Mouse (Mus musculus): ENCODE measurements around the gene Aars2. TPM values are rescaled to one million over a fixed set of nuclear protein-coding genes. Genes with fewer than 3 reads are reported as not detected.

Gene Aars2
- total RNA-seq, 2 experiments from 2014 or later: 27.2 to 29.1 TPM

GRCm38 (mm10) chr17:45500981-45501380 lies 5.7 kb upstream of the Aars2 start:
- TF ChIP-seq CTCF (IDR thresholded peaks at IDR 0.05): no peak
- H3K4me3 ChIP-seq: no peak overlapping the region
- no peak for DNase-seq (ENCODE audit: extremely low spot score in 1 of 2, low spot score in 2 of 2)
- intact Hi-C loops (cut with DNase I): no loop called here
- H3K27ac ChIP-seq: no peak overlapping the region

- intact Hi-C loops (cut with DNase I): no loop called here
Measured at GRCm38 (mm10) chr17:45502324-45502723, 4.3 kb upstream of the Aars2 start.

GRCm38 (mm10) chr17:45503301-45503973 lies 3.2 kb upstream of the Aars2 start:
- Histone ChIP-seq H3K27ac (no peak overlapping the region), H3K4me3 (no peak overlapping the region)
- DNase-seq (ENCODE audit: extremely low spot score in 1 of 2, low spot score in 2 of 2): no peak
- no peak for TF ChIP-seq CTCF (IDR thresholded peaks at IDR 0.05)
- intact Hi-C loops (cut with DNase I): no loop called here

More at GRCm38 (mm10) chr17:45502324-45502723, 4.3 kb upstream of the Aars2 start:
- DNase-seq (ENCODE audit: extremely low spot score in 1 of 2, low spot score in 2 of 2): no peak
- Histone ChIP-seq H3K4me3 (no peak overlapping the region), H3K27ac (no peak overlapping the region)
- TF ChIP-seq CTCF (IDR thresholded peaks at IDR 0.05): no peak

GRCm38 (mm10) chr17:45505941-45506465 lies 638 bp upstream of the Aars2 start:
- no peak for TF ChIP-seq CTCF (IDR thresholded peaks at IDR 0.05)
- no peak for DNase-seq (ENCODE audit: extremely low spot score in 1 of 2, low spot score in 2 of 2)
- intact Hi-C loops (cut with DNase I): loop anchor here (2.0 kb wide), 1 partner anchor 27 kb away; no protein-coding TSS in a partner anchor
- no peak overlapping the region for H3K4me3 ChIP-seq
- no peak overlapping the region; the same call in 1 of the 2 replicates for H3K27ac ChIP-seq

- intact Hi-C loops (cut with DNase I): no loop called here
- no peak for DNase-seq (ENCODE audit: extremely low spot score in 1 of 2, low spot score in 2 of 2)
- H3K4me3 ChIP-seq: no peak overlapping the region
- H3K27ac ChIP-seq: no peak overlapping the region
- no peak for TF ChIP-seq CTCF (IDR thresholded peaks at IDR 0.05)
Measured at GRCm38 (mm10) chr17:45510871-45511270, 4.2 kb downstream of the Aars2 start.

GRCm38 (mm10) chr17:45511757-45512156 lies 5.1 kb downstream of the Aars2 start:
- H3K27ac ChIP-seq: no peak overlapping the region
- DNase-seq (ENCODE audit: extremely low spot score in 1 of 2, low spot score in 2 of 2): no peak
- no peak overlapping the region for H3K4me3 ChIP-seq
- intact Hi-C loops (cut with DNase I): no loop called here
- no peak for TF ChIP-seq CTCF (IDR thresholded peaks at IDR 0.05)

- intact Hi-C loops (cut with DNase I): no loop called here
- no peak for DNase-seq (ENCODE audit: extremely low spot score in 1 of 2, low spot score in 2 of 2)
- Histone ChIP-seq H3K4me3 (no peak overlapping the region), H3K27ac (no peak overlapping the region)
- TF ChIP-seq CTCF (IDR thresholded peaks at IDR 0.05): no peak
Measured at GRCm38 (mm10) chr17:45515204-45515726, 8.6 kb downstream of the Aars2 start.

- intact Hi-C loops (cut with DNase I): loop anchor here (1.0 kb wide), 1 partner anchor 36 kb away; no protein-coding TSS in a partner anchor
- DNase-seq (ENCODE audit: extremely low spot score in 1 of 2, low spot score in 2 of 2): no peak
- H3K4me3 ChIP-seq: no peak overlapping the region
- no peak for TF ChIP-seq CTCF (IDR thresholded peaks at IDR 0.05)
- H3K27ac ChIP-seq: no peak overlapping the region
Measured at GRCm38 (mm10) chr17:45515806-45516205, 9.2 kb downstream of the Aars2 start.

- intact Hi-C loops (cut with DNase I): loop anchor here (1.0 kb wide), 1 partner anchor 36 kb away; no protein-coding TSS in a partner anchor
- DNase-seq (ENCODE audit: extremely low spot score in 1 of 2, low spot score in 2 of 2): peak; percentile 69 to 87
- H3K27ac ChIP-seq: no peak overlapping the region
- peak; percentile 98 for TF ChIP-seq CTCF (IDR thresholded peaks at IDR 0.05)
- no peak overlapping the region for H3K4me3 ChIP-seq
Measured at GRCm38 (mm10) chr17:45516488-45516887, 9.8 kb downstream of the Aars2 start.

- H3K27ac ChIP-seq: no peak overlapping the region
- no peak for DNase-seq (ENCODE audit: extremely low spot score in 1 of 2, low spot score in 2 of 2)
- no peak for TF ChIP-seq CTCF (IDR thresholded peaks at IDR 0.05)
- no peak overlapping the region for H3K4me3 ChIP-seq
- intact Hi-C loops (cut with DNase I): no loop called here
Measured at GRCm38 (mm10) chr17:45517135-45517534, 10.5 kb downstream of the Aars2 start.

GRCm38 (mm10) chr17:45517549-45518215 lies 11.0 kb downstream of the Aars2 start:
- no peak for TF ChIP-seq CTCF (IDR thresholded peaks at IDR 0.05)
- intact Hi-C loops (cut with DNase I): no loop called here

More at GRCm38 (mm10) chr17:45517549-45518215, 11.0 kb downstream of the Aars2 start:
- DNase-seq (ENCODE audit: extremely low spot score in 1 of 2, low spot score in 2 of 2): no peak
- H3K4me3 ChIP-seq: no peak overlapping the region
- H3K27ac ChIP-seq: no peak overlapping the region
